Mouse (Mus musculus) hematopoietic stem cell, adult 5-6 weeks (primary cell): ENCODE data around the gene Klhl13. TPM values are rescaled to one million over a fixed set of nuclear protein-coding genes. Genes with fewer than 3 reads are reported as not detected.
A peak's percentile ranks its signal among the peaks of the same experiment; 100 is the strongest.

Experiments used
- ATAC-seq, 2 experiments: fragments of 125-278 bp in 1 of 2; replicated peaks in 1 of 2; 2 replicates each; pipeline ENCODE4 v1.8.0; 2016 to 2017; ENCODE audit warnings: inconsistent platforms in 2 of 2, mild to moderate bottlenecking in 2 of 2, moderate number of reproducible peaks in 2 of 2, low read depth in 1 of 2, moderate TSS enrichment in 1 of 2; ENCODE audit not compliant: low FRiP score in 2 of 2, poor library complexity in 2 of 2, severe bottlenecking in 2 of 2, insufficient read depth in 1 of 2, low TSS enrichment in 1 of 2
- total RNA-seq: library from RNA; stranded (forward); fragments of 172-1452, 232-1000 nt; gene quantifications from 2 replicates; pipeline ENCODE4 v1.2.3, GENCODE M21; 2017

Gene Klhl13
- 0.10 and 0.56 TPM in 2 replicates for total RNA-seq

DNA sequence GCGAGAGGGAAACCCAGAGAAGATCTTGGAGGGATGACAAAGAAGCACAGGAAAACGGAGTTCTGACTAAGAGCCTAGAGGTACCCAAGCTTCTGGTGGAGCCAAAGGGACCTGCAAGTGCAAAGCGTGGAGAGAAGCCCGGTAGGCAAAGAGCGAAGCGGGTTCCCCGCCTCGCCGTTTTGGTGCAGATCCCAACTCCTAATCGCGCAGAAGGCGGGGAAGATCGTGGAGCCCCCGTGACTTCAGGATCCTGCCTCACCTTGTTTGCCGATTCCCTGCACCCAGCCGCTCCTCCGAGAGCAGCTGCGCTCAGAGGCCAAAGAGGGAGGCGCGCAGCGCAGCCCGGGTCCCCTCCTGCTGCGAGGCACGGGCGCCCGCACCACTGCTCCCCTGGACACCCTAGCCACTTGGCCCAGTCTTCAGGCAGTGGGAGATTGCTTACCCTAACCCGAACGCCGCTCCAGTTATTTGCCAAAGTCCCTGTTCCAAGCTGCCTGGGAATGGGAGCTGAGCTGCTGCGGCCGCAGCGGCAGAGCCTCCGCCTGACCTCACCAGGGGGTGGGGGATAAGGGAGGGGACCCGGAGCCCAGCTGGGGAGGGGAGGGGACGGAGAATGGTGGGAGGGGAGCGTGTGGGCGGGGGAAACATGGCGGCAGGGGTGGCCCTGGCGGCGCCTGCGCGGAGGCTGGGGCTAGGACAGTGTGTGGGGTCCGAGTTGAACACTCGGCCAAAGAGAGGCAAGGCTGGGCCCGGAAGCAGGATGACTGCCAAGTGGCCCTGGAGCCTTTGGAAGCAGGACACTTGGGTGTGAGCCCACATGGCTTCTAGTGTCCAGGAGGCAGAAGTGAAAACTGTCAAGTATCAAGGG is at the start of gene Klhl13:
Gene Klhl13 (minus strand): TSS at position 569 of the 868 bp plus-strand sequence.
- peak; percentile 29 to 32; a peak in 3 of 4 replicates for ATAC-seq

DNA sequence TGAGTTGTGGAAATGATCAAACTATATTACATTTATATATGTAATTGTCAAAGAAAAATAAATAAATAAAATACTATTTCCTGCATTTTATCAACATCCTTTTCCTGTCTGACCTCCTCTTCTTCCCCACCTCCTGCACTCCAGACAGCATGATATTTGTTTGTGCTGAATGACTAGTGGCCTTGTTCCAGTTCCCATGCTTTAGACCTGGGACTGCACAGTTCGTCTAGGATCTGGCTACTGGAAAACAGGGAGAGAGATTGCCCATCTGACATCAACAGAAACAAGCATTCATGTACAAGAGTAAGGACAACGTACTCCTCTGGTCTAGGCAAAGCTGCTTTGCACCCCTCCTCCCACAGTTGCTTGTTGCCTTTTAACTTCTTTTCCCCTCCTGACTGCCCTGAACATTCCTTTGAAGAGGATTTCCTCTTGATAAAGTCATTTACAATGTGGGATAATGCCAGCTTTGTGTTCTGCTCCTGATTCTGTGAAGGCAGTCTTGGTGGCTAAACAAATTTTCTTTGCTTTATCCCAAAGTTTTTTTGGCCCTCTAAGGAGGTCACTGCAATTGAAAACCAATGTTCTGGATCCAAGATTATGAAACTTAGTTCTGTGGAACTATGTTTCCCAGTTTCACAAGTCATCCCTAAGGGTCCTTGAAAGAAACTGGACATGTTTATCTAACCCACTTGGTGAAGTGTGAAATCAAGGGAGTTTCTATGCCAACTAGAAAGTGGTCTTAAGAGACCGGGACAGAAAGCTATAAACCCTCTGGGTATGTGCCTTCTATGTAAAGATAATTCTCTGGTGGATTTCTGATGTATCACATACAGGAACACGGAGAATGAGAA is 44.6 kb upstream of the Klhl13 start:
- no peak for ATAC-seq

DNA sequence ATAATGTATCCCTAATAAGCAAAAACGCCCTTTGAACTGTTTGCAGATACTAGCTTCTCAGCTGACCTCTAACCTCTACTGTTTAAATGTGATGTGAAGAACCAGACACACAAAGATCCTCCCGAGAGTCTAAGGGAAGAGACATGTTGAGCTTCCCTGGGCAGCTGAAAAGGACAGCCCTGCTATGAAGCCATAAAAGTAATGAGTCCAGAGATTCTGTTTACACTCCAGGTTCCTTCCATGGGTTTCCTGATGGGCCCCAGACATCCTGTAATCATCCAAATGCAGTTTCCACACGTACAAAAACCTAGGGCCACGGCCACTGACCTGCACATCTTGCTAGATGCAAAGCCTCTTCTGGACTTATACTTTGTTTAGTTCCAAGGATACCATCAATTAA is 23.8 kb upstream of the Klhl13 start:
- ATAC-seq, result no peak

DNA sequence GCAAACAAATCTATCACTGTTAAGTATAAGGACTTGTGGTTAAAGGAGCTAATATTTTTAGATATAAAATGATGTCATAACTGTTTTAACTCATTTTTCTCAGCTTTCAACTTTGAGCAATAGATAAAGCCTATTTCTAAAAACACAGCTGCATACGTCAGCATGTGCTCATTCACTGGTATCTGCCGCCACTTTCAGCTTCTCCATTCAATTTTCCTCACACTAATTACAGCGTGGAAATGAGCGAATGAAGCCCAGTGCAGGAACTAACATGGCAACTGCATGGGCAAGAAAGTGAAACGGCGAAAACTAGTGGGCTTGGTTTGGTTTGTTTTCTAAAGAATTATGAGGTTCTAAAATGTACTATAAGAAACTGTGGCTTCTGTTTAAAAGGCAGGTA is 1.4 kb downstream of the Klhl13 start:
- ATAC-seq, result no peak

DNA sequence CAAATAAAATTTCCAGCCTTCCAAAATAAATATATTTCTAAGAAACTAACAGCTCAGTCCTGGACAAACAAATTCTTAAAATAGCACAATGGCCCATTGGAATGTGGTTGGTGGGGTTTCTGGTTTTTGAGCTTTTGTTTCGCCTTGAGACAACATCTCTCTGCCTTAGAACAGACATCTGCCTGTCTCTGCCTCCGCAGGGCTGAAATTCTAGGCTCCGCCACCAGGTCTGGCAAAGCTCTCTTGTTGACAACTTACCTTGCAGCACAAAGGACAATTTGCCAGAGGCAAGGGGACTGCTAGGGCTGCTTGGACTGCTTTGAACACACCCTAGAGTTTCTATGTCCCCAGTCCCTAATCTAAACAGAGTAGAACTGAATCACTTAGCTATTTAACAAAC is 4.4 kb downstream of the Klhl13 start:
- no peak for ATAC-seq

DNA sequence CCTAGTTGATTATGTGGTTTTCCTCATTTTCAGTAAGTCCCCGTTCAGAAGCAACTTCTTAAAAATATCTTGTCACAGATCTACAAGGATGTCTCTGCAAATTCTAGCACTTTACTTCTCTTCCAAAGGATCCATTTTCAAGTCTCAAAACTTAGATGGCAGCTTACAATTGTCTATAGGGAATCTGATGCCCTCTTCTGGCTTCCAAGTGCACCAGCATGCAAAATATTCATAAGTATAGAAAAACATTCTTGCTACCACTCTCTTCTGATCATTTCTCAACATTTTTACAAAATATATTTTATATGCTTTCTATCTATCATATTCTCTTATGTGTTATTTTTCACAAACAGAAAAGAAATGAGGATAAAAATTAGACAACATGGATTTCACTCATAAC is 14.8 kb downstream of the Klhl13 start:
- no peak for ATAC-seq

DNA sequence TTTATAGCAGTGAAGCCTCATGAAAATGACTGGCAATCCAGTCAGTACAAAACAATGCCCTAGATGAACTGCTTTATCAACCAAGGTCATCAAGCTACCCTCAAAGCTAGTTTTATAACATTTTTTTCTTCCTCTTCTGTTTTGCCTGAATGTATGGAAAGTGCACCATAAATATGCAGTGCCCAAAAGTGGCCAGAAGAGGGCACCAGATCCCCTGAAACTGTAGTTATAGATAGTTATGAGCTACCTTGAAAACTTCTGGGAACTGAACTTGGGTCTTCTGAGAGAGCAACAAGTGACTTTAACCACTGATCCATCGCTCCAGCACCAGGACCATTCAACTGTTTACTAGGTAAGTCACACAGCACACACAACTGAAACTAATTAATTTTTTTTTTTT is 36.8 kb downstream of the Klhl13 start:
- no peak for ATAC-seq

DNA sequence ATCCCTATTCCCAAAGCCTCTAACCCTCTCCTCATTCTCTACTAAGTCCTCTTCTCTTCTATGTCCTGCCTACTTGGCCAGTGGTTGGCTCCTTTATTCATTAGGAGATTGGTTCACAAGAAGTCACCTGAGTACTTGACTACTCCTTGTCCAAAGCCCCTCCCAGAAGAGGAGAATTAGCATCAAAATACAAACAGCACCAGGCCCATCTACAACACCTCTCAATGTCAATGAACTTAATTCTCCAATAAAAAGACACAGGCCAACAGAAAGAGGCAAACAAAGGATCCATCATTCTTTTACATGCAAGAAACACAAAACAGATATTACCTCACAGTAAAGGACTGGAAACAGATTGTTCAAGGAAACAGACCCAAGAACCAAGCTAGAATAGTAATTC is 46.0 kb downstream of the Klhl13 start:
- no peak for ATAC-seq

DNA sequence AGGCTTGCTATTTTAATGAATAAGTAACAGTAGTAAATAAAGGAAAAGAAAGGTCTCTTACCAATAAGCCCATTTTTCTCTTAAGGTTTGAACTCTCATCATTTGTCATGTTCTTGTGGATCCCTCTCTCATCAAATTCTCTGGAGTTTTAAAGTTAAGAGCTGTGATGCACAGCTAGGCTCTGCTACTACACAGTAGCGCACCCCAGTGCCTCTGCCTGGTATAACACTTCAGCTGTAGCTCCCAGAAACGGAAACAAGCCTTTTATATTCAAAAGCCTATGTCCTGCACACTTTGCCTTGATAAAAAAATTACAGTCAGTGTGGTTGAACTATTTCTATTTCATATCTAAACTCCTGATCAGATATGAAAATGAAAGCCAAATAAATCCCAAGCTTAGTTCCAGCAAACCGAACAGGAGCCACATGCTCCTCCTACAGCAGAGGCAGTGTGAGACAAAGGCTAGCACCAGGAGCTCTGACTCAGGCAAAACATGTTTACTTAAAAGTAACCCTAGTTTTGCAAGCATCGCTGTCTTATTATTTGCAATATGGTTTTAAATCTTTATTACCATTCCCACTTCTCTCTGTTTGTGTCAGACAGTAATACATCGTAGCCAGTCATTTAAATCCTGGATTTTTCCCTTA is 68.8 kb downstream of the Klhl13 start:
- no peak for ATAC-seq

DNA sequence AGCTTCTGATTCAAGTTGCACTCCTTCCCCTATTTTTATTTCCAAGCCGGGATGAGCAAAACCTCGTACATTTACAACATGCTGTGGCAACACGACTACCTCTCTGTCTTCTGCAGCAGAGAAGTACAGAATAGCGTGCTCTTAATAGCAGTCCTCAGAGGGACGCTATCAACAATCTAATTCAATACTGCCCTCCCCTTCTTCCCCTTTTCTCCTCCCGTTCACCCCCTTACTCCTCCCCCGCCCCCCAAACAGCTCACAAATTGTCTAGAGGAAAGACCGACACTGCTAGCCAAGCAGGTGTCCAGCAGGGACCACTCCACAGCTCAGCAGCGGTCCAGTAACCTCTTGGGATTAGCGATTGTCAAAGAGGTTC is 79.5 kb downstream of the Klhl13 start:
- no peak for ATAC-seq

DNA sequence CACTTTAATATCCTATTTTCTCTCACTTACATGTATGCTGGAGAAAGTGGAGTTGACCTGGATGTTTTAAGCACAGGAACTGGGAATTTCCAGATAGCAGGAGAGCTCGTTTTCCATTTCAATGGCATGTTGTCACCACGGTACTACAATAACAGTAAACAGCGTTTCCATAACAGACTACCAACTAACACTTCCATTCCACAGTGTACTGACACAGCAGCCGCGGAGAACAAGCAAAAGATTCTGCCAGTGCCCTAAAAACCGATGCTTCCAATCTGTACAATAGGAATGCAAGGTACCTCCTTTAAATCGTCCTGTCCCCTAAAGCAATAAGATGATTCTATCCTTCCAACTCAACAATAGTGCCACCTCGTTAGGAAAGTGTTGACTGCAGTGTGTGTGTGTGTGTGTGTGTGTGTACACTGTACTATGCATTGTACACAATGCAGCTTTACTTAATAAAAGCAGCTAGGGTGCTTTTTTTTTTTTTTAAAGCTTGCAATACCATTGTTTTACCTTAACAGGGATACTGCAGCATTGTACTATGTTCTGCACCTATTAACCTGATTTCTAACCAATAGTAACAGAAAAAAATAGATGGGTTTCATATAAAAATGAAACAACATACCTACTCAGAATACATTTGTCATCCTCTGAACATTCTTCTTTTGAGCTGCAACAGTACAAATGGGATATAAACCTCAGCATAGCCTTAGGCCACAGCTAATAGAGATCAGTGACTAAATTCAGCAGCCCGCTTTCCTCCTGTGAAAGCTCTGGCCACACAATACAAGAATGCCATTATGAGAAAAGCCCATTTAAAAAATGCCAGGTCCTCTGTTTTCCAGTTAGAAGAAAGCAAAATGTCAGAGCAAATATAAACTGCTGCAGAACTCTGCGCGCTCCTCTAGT is 80.1 kb downstream of the Klhl13 start:
- ATAC-seq, result no peak

DNA sequence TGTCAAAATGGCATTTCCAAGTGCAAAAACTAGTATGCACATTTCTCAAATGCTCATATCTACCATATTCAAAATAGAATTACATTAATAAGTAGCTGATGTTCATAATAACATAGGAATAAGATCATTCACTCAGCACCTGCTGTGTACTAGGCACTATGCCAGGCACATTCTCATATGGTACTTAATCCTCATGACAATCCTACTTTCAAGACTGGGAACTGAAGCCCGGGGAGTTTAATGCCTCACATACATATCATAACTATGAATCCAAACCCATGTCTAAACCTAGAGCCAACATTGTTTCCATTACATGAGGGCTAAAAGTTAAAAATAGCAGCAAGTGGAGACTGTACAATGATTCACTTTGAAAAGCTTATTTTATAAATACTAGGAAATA is 97.3 kb downstream of the Klhl13 start:
- ATAC-seq, result no peak

DNA sequence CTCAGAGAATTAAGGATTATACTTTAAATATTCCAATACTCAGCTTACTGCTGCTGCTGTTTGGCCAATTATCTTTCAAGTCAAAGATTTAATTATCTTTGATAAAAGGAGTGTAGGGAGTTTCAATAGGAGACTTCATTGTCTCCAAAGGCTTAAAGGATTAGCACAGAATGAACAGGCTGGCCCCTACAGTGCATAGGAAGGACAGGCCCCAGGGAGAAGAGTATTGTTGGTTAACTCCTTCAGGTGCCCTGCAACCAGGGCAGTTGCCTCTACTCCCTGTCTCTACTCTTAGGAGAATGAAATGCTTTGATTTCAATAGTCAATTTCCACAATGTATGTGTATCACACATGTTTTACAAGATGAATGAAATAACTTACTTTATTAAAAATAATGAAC is 116.1 kb downstream of the Klhl13 start:
- no peak for ATAC-seq
